Mouse (Mus musculus) cerebellum, adult 8-10 months (tissue): ENCODE data around the gene Rb1.

Experiments
- DNase-seq: peaks from one replicate; pipeline ENCODE4 v3.0.0; 2022

Rb1 gene

GRCm38 (mm10) chr14:73201447-73201846, 124.2 kb downstream of the Rb1 start:
- no peak for DNase-seq

- no peak for DNase-seq
Observed at GRCm38 (mm10) chr14:73199058-73199457, 126.6 kb downstream of the Rb1 start.

GRCm38 (mm10) chr14:73186875-73187274, 138.7 kb downstream of the Rb1 start:
- DNase-seq, result no peak

GRCm38 (mm10) chr14:73181144-73181543, 144.5 kb downstream of the Rb1 start:
- no peak for DNase-seq

- no peak for DNase-seq
Observed at GRCm38 (mm10) chr14:73180671-73181070, 145.0 kb downstream of the Rb1 start.

GRCm38 (mm10) chr14:73179221-73179681, 146.4 kb downstream of the Rb1 start:
- DNase-seq, result no peak

- no peak for DNase-seq
Observed at GRCm38 (mm10) chr14:73177961-73178360, 147.7 kb downstream of the Rb1 start.

- no peak for DNase-seq
Observed at GRCm38 (mm10) chr14:73176266-73176665, 149.4 kb downstream of the Rb1 start.

GRCm38 (mm10) chr14:73175814-73176213, 149.8 kb downstream of the Rb1 start:
- DNase-seq, result no peak

GRCm38 (mm10) chr14:73175031-73175430, 150.6 kb downstream of the Rb1 start:
- no peak for DNase-seq

- DNase-seq, result no peak
Observed at GRCm38 (mm10) chr14:73174091-73174995, 151.3 kb downstream of the Rb1 start.

GRCm38 (mm10) chr14:73173662-73174061, 152.0 kb downstream of the Rb1 start:
- DNase-seq, result no peak

- DNase-seq, result peak; percentile 48
Observed at GRCm38 (mm10) chr14:73172196-73173011, 153.2 kb downstream of the Rb1 start.

- DNase-seq, result no peak
Observed at GRCm38 (mm10) chr14:73169926-73170844, 155.4 kb downstream of the Rb1 start.

- DNase-seq, result no peak
Observed at GRCm38 (mm10) chr14:73168605-73169004, 157.0 kb downstream of the Rb1 start.

- DNase-seq, result no peak
Observed at GRCm38 (mm10) chr14:73165136-73165535, 160.5 kb downstream of the Rb1 start.

- DNase-seq, result no peak
Observed at GRCm38 (mm10) chr14:73163363-73163998, 162.1 kb downstream of the Rb1 start.

- DNase-seq, result no peak
Observed at GRCm38 (mm10) chr14:73162192-73162800, 163.3 kb downstream of the Rb1 start.

GRCm38 (mm10) chr14:73161303-73161702, 164.3 kb downstream of the Rb1 start:
- DNase-seq, result no peak

- DNase-seq, result no peak
Observed at GRCm38 (mm10) chr14:73148125-73148524, 177.5 kb downstream of the Rb1 start.

GRCm38 (mm10) chr14:73146721-73147120, 178.9 kb downstream of the Rb1 start:
- no peak for DNase-seq

- DNase-seq, result no peak
Observed at GRCm38 (mm10) chr14:73145531-73145930, 180.1 kb downstream of the Rb1 start.
